Mouse (Mus musculus) ES-CJ7 (cell line): ENCODE measurements around the gene Spsb2.

Experiments used
- DNase-seq: peaks from one replicate; pipeline ENCODE4 v3.0.0; 2011; ENCODE audit warnings: low read depth, low spot score

Spsb2 gene

GRCm38 (mm10) chr6:124808358-124809012 is at the start of gene Spsb2:
Gene Spsb2 (plus strand): TSS chr6:124808661.
- DNase-seq: peak; percentile 67

DNA sequence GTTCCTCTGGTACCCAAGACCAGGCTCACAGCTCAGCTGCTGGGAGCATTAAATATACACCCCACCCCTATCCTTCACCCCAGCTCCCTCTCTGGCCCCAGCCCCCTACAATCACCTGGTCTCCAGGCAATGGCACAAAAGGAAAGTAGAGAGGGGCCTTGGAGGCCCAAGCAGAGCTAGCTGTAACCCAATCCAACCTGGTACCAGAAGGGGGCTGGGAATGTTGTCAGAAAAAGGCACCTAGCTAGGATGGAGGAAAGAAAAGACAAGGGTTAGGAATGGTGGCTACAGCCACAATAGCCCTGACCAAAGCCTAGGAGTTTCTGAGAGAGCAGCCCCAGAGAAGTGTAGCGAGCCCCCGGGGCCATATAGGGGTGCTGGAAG is 49.6 kb upstream of the Spsb2 start:
- DNase-seq: no peak

DNA sequence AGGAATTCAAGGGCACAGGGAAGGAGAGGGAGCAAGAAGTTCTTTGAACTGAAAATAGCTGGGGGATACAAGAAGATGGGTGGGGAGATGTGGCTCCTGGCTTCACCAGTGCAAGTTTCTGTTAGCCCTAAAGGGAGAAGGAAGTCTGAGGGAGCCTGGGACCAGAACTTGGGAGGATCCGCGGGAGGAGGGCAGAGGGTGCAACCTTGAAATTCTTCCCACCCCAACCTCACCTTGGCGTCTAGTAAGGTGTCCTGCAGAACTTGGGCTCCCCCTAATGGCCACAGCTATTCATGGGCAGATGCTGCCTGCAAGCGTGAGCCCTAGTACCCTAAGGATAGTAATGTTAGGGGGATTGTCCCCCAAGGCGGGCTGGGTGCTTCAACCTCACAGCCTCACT is 49.2 kb upstream of the Spsb2 start:
- DNase-seq: peak; percentile 97

DNA sequence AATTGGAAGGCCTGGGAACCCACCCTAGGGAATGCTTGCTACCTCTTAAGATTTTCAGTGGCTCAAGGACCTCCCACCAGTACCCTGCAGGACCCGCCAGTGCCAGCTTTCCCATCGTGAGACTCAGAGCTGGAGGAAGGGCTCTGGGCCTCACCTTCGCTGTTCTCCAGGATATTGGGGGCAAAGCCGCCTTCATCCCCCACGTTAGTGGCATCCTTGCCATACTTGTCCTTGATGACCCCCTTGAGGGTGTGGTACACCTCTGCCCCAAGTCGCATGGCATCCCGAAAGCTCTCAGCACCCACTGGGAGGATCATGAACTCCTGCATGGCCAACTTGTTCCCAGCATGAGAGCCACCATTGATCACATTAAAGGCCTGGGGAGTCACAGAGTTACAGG is 42.5 kb upstream of the Spsb2 start:
- DNase-seq: no peak

GRCm38 (mm10) chr6:124767536-124767919 is 40.9 kb upstream of the Spsb2 start:
- DNase-seq: no peak

GRCm38 (mm10) chr6:124767920-124768703 is 40.3 kb upstream of the Spsb2 start:
- DNase-seq: peak; percentile 88

DNA sequence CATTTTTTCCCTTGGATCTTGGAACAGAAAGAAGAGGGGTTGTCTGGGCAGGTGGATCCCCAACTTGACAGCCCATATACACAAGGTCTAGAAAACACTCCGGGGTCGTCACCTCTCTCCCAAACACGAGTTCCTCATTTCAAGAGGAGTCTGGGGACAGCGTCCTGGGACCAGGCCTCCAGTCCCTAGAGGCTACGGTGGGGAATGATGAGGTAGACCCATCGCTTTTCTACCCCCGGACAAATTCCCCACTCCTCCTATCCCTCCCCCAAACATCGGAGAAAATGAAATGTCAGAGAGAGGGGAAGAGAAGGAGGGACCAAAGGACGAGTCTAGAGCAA is 39.8 kb upstream of the Spsb2 start:
- no peak for DNase-seq

GRCm38 (mm10) chr6:124769101-124769765 is 39.2 kb upstream of the Spsb2 start, which contains the start of gene Eno2:
Gene Eno2 (minus strand): TSS chr6:124769673.
- peak; percentile 41 for DNase-seq

DNA sequence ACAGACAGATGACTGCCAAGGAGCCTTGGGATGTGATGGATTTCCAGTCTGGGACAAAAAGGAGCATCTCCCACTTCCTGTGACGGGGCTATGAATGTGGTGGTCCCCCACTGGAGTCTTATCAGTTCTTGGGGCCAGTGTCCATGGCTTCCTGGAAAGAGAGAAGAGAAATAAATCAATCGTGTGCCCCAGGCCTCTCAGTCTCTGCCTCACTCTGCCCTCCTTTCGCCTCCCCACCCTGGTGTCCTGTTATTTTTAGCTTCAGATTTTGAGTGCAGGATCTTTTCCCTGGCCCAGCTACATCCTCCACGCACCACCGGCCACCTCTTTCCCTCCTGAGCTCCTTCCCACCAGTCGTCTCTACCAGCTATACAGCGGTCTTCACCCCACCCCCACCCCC is 38.4 kb upstream of the Spsb2 start:
- no peak for DNase-seq

GRCm38 (mm10) chr6:124770511-124770910 is 38.0 kb upstream of the Spsb2 start:
- no peak for DNase-seq

DNA sequence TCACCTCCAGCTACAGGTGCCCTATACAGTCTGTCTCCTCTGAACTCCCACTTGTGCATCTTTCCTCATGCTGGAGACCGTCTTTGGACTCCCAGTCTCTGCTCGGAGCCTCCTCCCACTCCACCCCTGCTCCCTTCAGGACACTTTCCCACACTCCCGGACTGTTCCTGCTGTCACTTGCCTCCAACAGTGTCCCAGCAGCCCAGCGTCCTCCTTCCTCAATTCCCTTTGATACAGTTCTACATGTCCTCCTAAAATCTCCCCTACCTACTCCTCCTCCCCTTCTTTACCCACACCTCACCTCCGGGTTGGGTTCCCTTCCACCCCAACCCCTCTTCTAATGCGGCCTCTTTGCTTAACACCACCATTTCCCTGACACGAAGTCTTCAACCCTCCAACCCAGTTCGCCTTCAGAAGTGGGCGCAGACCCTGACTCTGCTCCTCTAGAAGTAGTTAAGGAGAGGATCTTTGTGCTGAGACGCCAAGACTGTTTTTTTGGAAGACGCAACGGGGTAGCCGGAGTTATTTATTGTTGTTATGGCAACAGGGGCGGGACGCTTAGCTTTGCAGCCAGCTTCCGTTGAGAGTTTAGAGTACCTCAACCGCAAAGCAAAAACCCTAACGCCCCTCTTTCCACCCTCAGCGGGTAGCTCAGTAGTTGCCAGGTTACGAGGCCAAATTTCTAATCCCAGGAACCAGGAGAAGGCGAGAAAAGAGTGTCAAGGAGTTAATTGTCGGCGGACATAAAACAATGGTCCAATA is 29.1 kb upstream of the Spsb2 start, which contains the start of gene Lrrc23:
Gene Lrrc23, minus strand, starts transcription at position 506 of the 762 bp plus-strand sequence.
- peak; percentile 81 for DNase-seq

DNA sequence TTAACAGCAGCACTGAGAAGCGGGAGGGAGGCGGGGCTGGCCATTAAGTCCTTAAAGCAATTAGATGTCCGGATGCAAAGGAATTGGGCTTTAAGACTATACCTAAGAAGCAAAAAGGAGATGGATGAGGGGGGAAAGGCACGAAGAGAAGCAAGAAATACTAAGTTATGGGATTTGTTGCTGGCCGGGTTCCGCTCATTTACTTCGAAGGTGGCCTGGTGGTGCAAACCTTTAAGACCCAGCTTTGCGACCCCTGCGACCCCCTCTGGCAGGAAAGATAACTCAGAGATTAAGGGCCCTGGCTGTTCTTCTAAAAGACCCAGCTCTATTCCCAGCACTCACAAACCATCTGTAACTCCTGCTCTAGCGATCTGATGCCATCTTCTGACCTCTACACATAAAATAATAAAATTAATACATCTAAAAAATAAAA is 28.5 kb upstream of the Spsb2 start:
- DNase-seq: peak; percentile 66

DNA sequence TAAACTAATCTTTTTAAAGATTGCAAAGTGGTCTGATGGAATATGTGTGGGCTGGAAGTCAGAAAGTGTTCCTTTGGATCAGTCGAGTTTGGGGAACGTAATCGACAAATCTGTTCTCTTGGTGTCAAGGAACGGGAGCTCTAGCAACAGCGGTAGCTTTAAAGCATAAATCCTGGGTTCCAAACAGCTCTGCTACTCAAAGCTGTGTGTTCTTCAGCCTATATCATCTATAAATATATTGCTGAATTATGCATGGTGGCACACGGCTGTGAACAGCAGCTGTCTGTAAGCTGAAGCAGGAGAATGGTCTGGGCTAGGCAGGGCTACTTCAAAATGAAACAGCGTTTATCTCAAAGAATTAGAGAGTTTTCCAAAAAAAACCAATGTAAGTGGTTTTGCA is 27.5 kb upstream of the Spsb2 start:
- no peak for DNase-seq

- peak; percentile 94 for DNase-seq
These were observed 26.0 kb upstream of the Spsb2 start for GRCm38 (mm10) chr6:124782436-124782835.

DNA sequence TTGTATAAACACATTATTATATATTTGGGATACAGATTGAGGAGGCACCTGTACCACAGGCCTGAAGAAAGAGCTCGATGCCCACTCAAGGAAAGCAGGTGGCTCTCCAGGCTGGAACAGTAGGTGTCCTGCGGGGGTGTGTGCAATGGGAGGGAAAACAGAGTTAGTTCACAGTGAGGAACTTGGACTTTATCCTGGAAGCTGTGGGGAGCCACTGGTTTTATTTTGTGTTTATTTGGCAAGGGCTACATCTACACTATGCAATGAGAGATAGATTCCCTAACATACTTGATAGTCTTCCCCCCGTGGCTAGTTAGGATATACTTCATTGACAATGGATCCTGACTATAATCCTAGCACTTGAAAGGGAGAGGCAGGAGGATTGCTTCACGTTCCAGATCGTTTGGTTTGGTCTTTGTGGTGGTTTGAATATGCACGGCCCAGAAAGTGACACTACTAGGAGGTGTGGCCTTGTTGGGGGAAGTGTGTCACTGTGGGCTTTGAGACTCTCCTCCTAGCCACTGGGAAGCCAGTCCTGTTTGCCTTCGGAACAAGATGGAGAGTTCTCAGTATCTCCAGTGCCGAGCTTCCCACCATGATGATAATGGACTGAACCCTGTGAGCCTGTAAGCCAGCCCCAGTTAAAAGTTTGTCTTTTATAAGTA is 21.6 kb upstream of the Spsb2 start:
- DNase-seq: no peak

- DNase-seq: no peak
These were observed 20.7 kb upstream of the Spsb2 start for GRCm38 (mm10) chr6:124787722-124788121.

DNA sequence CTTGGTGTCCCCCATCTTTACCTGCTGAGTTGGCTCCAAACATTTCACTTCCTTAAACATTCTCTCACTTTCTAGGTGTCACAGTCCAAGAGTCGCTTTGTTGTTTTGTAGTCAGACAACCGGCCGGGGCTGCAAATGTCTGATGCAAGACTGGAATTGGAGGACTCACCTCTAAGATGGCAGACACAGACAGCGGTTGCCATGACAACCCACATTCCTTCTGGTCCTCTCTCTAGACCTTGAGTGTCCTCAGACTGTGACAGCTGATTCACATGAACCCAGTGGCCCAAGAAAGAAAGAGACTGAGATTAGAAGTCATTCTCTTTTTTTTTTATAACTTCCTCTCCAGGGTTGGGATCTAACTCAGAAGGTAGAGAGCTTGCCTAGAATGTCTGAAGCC is 18.9 kb upstream of the Spsb2 start:
- DNase-seq: peak; percentile 91

DNA sequence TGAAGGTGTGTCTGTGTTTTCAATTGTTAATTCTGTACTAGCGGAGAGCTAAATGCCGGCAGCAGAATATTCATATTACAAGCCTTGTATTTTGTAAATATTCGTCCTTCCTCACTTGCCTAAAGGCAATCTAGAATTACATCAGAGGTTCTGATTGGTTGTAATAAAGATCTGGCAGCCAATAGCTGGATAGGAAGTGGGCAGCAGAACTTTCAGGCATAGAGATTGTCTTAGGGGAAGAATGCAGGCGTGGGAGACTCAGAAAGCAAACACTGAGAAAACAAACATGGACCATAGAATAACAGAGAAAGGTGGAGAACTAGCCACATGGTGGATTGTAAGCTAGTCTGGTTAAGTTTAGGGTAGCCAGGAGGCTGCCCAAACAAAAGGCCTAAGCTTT is 18.3 kb upstream of the Spsb2 start:
- DNase-seq: no peak

DNA sequence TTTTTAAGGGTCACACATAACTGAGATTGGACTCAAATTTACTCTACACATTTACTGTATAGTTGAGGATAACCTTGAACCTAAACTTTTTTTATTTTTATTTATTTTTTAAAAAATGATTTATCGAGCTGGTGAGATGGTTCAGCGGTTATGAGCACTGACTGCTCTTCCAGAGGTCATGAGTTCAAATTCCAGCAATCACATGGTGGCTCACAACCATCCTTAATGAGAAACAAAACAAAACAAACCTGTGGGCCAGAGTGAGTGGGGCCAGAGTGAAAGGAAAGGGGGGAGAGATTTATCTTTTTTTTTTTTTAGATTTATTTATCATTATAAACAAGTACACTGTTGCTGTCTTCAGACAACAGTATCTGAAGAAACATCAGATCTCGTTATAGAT is 16.6 kb upstream of the Spsb2 start:
- DNase-seq: no peak

GRCm38 (mm10) chr6:124795781-124796180 is 12.7 kb upstream of the Spsb2 start:
- no peak for DNase-seq

- no peak for DNase-seq
These were observed 12.3 kb upstream of the Spsb2 start for GRCm38 (mm10) chr6:124796200-124796599.
